Mouse (Mus musculus): ENCODE data around the gene Gng2. TPM values are rescaled to one million over a fixed set of nuclear protein-coding genes. Genes with fewer than 3 reads are reported as not detected.

Gene Gng2
- polyA plus RNA-seq, 1 experiment from 2014 or later: 39.9 TPM

DNA sequence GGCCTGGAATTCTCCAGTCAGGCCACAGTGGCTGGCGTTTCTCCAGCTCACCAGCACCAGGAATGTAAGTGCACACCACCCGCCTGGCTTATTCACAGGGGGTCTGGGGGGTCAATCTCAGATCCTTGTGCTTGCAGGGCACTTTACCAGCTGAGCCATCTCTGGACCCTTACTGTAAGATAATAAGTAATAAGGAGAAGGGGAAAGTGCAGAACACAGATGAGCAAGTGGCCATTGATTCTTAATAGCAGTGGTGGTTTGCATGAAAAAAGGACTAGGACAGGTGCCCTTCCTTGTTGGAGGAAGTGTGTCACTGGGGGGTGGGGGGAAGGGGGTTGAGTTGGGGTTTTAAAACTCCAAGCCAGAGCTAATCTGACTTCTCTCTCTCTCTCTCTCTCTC lies 50.3 kb downstream of the Gng2 start:
- Histone ChIP-seq H3K4me3 (no peak overlapping the region), H3K4me2 (no peak overlapping the region), H3K27me3 (replicated peaks) (no peaks in the 10 kb centered on the region; the same call in 1 of the 2 replicates), H3K9ac (no peak overlapping the region), H3K4me1 (peaks cover 49% of the 10 kb centered on the region), H3K27ac (replicated peaks) (no peak overlapping the region), H3K36me3 (0 out of 2 replicates have a peak, but pooled peaks cover 4% of the 10 kb centered on the region), H3K9me3 (peaks cover 3% of the 10 kb centered on the region; the same call in 1 of the 2 replicates)
- ATAC-seq (ENCODE audit: extremely low read depth, insufficient number of reproducible peaks, low FRiP score, low TSS enrichment): no peak
- WGBS: 46% methylated on average over 2 of the region's 2 CpGs

DNA sequence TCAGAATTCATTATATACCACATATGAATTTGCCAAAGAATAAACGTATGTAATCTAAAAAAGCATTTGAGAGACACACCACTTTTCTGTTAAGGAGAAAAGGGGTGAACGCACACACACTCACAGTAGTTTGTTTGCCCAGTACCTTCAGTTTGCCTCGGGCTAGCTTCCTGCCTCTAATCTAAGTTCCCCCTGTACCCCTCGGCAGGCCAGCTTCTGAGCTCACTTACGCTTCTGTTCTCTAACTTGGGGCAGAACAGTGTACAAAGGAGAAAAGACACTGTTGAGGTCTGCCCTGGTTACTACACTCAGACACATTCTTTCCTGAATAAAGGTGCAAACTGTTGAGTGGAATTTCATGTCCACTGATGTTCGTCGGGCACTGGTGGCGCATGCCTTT lies 51.1 kb downstream of the Gng2 start:
- Histone ChIP-seq H3K36me3 (0 out of 2 replicates have a peak, but pooled peaks cover 4% of the 10 kb centered on the region), H3K27me3 (replicated peaks) (no peaks in the 10 kb centered on the region), H3K4me2 (no peak overlapping the region), H3K27ac (replicated peaks) (no peak overlapping the region), H3K4me1 (peaks cover 49% of the 10 kb centered on the region), H3K9me3 (peaks cover 3% of the 10 kb centered on the region; the same call in 1 of the 2 replicates), H3K4me3 (no peak overlapping the region), H3K9ac (no peak overlapping the region)
- ATAC-seq (ENCODE audit: extremely low read depth, insufficient number of reproducible peaks, low FRiP score, low TSS enrichment): no peak
- 56% methylated on average over 8 of the region's 8 CpGs for WGBS

GRCm38 (mm10) chr14:19925157-19925556 lies 52.3 kb downstream of the Gng2 start:
- WGBS: 64% methylated on average over 6 of the region's 6 CpGs
- peaks cover 52% of the 10 kb centered on the region for H3K4me1 ChIP-seq
- no peaks in the 10 kb centered on the region for H3K27me3 ChIP-seq (replicated peaks)
- 0 out of 2 replicates have a peak, but pooled peaks cover 4% of the 10 kb centered on the region for H3K36me3 ChIP-seq
- ATAC-seq (ENCODE audit: extremely low read depth, insufficient number of reproducible peaks, low FRiP score, low TSS enrichment): no peak
- peaks cover 3% of the 10 kb centered on the region; the same call in 1 of the 2 replicates for H3K9me3 ChIP-seq
- H3K9ac ChIP-seq: no peak overlapping the region
- H3K4me3 ChIP-seq: no peak overlapping the region
- H3K27ac ChIP-seq (replicated peaks): no peak overlapping the region
- no peak overlapping the region for H3K4me2 ChIP-seq

- WGBS: 92% methylated on average over 2 of the region's 2 CpGs
- no peak overlapping the region for H3K4me2 ChIP-seq
- no peak overlapping the region for H3K27ac ChIP-seq (replicated peaks)
- H3K4me3 ChIP-seq: no peak overlapping the region
- H3K36me3 ChIP-seq: 0 out of 2 replicates have a peak, but pooled peaks cover 4% of the 10 kb centered on the region
- no peak overlapping the region for H3K9ac ChIP-seq
- H3K4me1 ChIP-seq: peaks cover 47% of the 10 kb centered on the region
- no peak for ATAC-seq (ENCODE audit: extremely low read depth, insufficient number of reproducible peaks, low FRiP score, low TSS enrichment)
- no peaks in the 10 kb centered on the region for H3K27me3 ChIP-seq (replicated peaks)
- H3K9me3 ChIP-seq: peaks cover 3% of the 10 kb centered on the region; the same call in 1 of the 2 replicates
These were observed 53.3 kb downstream of the Gng2 start for GRCm38 (mm10) chr14:19924086-19924485.

DNA sequence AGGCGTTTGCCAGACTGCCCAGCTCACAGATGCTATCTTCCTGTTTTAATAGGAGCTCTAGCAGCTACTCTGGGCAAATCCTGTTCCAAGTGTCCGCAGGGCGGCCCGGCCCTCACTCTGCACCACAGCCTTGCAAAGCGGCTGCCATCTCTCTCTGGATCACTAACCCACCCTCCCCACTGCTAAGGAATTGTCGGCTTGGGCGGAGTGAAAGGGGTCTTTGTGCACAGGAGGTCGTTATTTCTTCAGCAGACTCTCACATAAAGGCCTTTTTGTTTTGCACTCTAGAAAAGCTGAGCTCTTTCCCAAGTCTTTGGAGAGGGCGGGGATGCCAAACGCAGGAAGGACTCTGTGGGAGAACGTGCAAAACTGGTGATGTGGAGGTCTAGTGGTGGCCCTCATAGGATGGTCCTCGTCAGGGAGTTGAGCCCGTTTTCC lies 57.2 kb downstream of the Gng2 start:
- H3K4me1 ChIP-seq: peaks cover 16% of the 10 kb centered on the region
- peak overlapping the region; percentile 3; the same call in 1 of the 2 replicates for H3K9ac ChIP-seq
- H3K4me3 ChIP-seq: no peak overlapping the region
- H3K27me3 ChIP-seq (replicated peaks): no peaks in the 10 kb centered on the region
- 46% methylated on average over 13 of the region's 13 CpGs for WGBS
- peaks cover 3% of the 10 kb centered on the region; the same call in 1 of the 2 replicates for H3K9me3 ChIP-seq
- 0 out of 2 replicates have a peak, but pooled peaks cover 4% of the 10 kb centered on the region for H3K36me3 ChIP-seq
- no peak for ATAC-seq (ENCODE audit: extremely low read depth, insufficient number of reproducible peaks, low FRiP score, low TSS enrichment)
- peak overlapping the region; percentile 53; the same call in 1 of the 2 replicates for H3K27ac ChIP-seq (replicated peaks)
- H3K4me2 ChIP-seq: no peak overlapping the region

DNA sequence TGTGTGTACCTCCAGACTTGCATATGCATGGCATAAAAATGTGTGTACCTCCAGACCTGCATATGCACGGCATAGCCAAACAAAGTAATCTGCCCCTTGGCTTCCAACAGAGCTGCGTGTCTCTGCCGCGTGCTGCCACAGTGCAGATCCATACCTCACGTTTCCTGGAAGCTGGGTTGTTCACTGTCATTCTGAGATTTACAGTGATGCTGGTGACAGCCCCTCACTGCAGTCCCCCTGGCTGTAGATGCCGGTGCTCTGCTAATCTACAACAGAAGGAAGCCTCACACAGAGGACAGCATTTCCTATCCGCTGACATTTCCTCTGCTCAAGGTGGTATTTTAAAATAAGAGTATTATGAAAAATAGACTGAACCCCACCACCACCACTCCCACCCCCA lies 57.6 kb downstream of the Gng2 start:
- Histone ChIP-seq H3K27ac (replicated peaks) (peak overlapping the region; percentile 53), H3K36me3 (0 out of 2 replicates have a peak, but pooled peaks cover 7% of the 10 kb centered on the region), H3K9ac (peak overlapping the region; percentile 3; the same call in 1 of the 2 replicates), H3K4me1 (peaks cover 12% of the 10 kb centered on the region; the same call in 1 of the 2 replicates), H3K4me2 (no peak overlapping the region), H3K9me3 (peaks cover 3% of the 10 kb centered on the region; the same call in 1 of the 2 replicates), H3K27me3 (replicated peaks) (no peaks in the 10 kb centered on the region), H3K4me3 (no peak overlapping the region)
- ATAC-seq (ENCODE audit: extremely low read depth, insufficient number of reproducible peaks, low FRiP score, low TSS enrichment): no peak
- 59% methylated on average over 7 of the region's 7 CpGs for WGBS

DNA sequence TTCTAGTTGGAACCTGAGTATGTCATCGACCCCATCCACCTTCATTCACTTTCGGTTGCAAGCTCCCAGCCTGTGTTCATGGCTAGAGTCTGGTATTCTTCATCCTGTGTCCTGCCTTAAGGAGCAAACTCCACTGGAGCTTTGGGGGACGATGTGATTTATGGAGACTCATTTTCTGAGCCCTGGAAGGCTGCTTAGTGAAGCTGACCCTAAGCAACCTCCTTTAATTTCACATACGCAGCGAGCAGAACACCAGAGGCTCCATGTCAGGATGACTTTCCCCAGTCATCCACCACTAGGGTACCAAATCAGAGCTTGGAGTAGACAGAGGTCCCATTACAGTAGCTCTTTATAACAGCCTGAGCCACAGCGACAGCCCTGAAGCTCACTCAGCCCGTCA lies 59.9 kb downstream of the Gng2 start:
- Histone ChIP-seq H3K4me3 (no peak overlapping the region), H3K27me3 (replicated peaks) (no peaks in the 10 kb centered on the region), H3K4me1 (peaks cover 12% of the 10 kb centered on the region; the same call in 1 of the 2 replicates), H3K4me2 (no peak overlapping the region), H3K27ac (replicated peaks) (no peak overlapping the region), H3K9ac (no peak overlapping the region), H3K36me3 (0 out of 2 replicates have a peak, but pooled peaks cover 4% of the 10 kb centered on the region), H3K9me3 (no peaks in the 10 kb centered on the region)
- 78% methylated on average over 7 of the region's 7 CpGs for WGBS
- no peak for ATAC-seq (ENCODE audit: extremely low read depth, insufficient number of reproducible peaks, low FRiP score, low TSS enrichment)

GRCm38 (mm10) chr14:19916315-19916714 lies 61.1 kb downstream of the Gng2 start:
- WGBS: 76% methylated on average over 2 of the region's 2 CpGs
- no peaks in the 10 kb centered on the region for H3K9me3 ChIP-seq
- H3K4me2 ChIP-seq: no peak overlapping the region
- H3K36me3 ChIP-seq: 0 out of 2 replicates have a peak, but pooled peaks cover 4% of the 10 kb centered on the region
- H3K27ac ChIP-seq (replicated peaks): no peak overlapping the region
- no peaks in the 10 kb centered on the region for H3K27me3 ChIP-seq (replicated peaks)
- no peak overlapping the region for H3K9ac ChIP-seq
- no peak overlapping the region for H3K4me3 ChIP-seq
- ATAC-seq (ENCODE audit: extremely low read depth, insufficient number of reproducible peaks, low FRiP score, low TSS enrichment): no peak
- H3K4me1 ChIP-seq: peaks cover 12% of the 10 kb centered on the region; the same call in 1 of the 2 replicates

DNA sequence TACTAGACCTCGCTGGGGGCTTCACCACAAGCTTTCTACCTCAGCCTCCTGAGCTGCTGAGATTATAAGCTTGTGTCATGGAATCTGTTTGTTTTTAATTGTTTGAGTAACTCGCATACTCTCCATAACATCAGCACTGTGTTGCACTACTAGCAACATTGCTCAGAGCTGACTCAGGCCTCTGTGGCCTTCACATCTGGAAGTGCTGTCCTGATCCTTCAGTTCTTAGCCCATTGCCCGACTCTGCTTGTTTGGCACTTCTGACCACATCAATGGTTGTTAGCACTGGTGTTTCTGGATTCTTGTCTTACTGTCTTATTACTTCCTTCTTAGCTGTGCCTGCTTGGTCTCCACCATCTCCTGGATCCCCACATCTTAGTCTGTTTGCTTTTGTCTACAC lies 64.5 kb downstream of the Gng2 start:
- no peaks in the 10 kb centered on the region for H3K27me3 ChIP-seq (replicated peaks)
- no peak overlapping the region for H3K27ac ChIP-seq (replicated peaks)
- no peak overlapping the region for H3K4me3 ChIP-seq
- ATAC-seq (ENCODE audit: extremely low read depth, insufficient number of reproducible peaks, low FRiP score, low TSS enrichment): no peak
- no peaks in the 10 kb centered on the region for H3K9me3 ChIP-seq
- peaks cover 3% of the 10 kb centered on the region; the same call in 1 of the 2 replicates for H3K4me1 ChIP-seq
- 0 out of 2 replicates have a peak, but pooled peaks cover 4% of the 10 kb centered on the region for H3K36me3 ChIP-seq
- 80% methylated on average over 3 of the region's 3 CpGs for WGBS
- no peak overlapping the region for H3K9ac ChIP-seq
- H3K4me2 ChIP-seq: no peak overlapping the region

DNA sequence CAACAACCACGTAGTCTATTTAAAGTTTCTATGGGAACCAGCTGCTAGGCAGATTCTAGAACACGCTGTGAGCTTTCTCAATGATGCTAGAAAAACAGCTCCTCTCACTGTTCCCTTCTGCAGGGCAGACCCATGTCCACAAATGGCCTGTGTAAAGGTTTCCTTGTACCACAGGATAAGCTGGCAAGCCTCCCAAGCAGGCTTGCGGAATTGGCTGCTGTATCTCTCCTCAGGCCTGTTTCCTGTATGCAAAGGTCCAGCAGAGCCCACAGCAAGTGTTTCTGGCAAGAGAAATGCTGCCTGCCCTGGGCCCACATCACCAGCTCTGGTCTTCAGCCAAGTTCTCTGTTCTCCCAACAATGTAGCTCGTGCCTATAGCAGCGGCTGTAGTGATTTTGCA lies 71.8 kb downstream of the Gng2 start:
- 31% methylated on average over 5 of the region's 5 CpGs for WGBS
- Histone ChIP-seq H3K4me1 (peaks cover 23% of the 10 kb centered on the region), H3K9ac (no peak overlapping the region), H3K27me3 (replicated peaks) (no peaks in the 10 kb centered on the region), H3K27ac (replicated peaks) (peak overlapping the region; percentile 59; the same call in 1 of the 2 replicates), H3K4me3 (no peak overlapping the region), H3K36me3 (no peaks in the 10 kb centered on the region), H3K9me3 (no peaks in the 10 kb centered on the region), H3K4me2 (no peak overlapping the region)
- peak; percentile 66; the same call in 1 of the 2 replicates for ATAC-seq (ENCODE audit: extremely low read depth, insufficient number of reproducible peaks, low FRiP score, low TSS enrichment)

GRCm38 (mm10) chr14:19904821-19905220 lies 72.6 kb downstream of the Gng2 start:
- Histone ChIP-seq H3K27ac (replicated peaks) (no peak overlapping the region), H3K4me3 (no peak overlapping the region), H3K27me3 (replicated peaks) (no peaks in the 10 kb centered on the region), H3K9me3 (no peaks in the 10 kb centered on the region), H3K36me3 (no peaks in the 10 kb centered on the region), H3K9ac (no peak overlapping the region), H3K4me1 (peaks cover 23% of the 10 kb centered on the region), H3K4me2 (no peak overlapping the region)
- WGBS: 78% methylated on average over 3 of the region's 3 CpGs
- ATAC-seq (ENCODE audit: extremely low read depth, insufficient number of reproducible peaks, low FRiP score, low TSS enrichment): no peak

GRCm38 (mm10) chr14:19904031-19904430 lies 73.4 kb downstream of the Gng2 start:
- H3K27ac ChIP-seq (replicated peaks): no peak overlapping the region
- H3K27me3 ChIP-seq (replicated peaks): no peaks in the 10 kb centered on the region
- 49% methylated on average over 5 of the region's 5 CpGs for WGBS
- no peak for ATAC-seq (ENCODE audit: extremely low read depth, insufficient number of reproducible peaks, low FRiP score, low TSS enrichment)
- peaks cover 23% of the 10 kb centered on the region for H3K4me1 ChIP-seq
- no peak overlapping the region for H3K4me2 ChIP-seq
- H3K9me3 ChIP-seq: no peaks in the 10 kb centered on the region
- no peaks in the 10 kb centered on the region for H3K36me3 ChIP-seq
- no peak overlapping the region for H3K4me3 ChIP-seq
- no peak overlapping the region for H3K9ac ChIP-seq

Measured in heart, embryonic 13.5 days (tissue).